Mouse (Mus musculus): ENCODE results near the gene U2surp.

U2surp gene

DNA sequence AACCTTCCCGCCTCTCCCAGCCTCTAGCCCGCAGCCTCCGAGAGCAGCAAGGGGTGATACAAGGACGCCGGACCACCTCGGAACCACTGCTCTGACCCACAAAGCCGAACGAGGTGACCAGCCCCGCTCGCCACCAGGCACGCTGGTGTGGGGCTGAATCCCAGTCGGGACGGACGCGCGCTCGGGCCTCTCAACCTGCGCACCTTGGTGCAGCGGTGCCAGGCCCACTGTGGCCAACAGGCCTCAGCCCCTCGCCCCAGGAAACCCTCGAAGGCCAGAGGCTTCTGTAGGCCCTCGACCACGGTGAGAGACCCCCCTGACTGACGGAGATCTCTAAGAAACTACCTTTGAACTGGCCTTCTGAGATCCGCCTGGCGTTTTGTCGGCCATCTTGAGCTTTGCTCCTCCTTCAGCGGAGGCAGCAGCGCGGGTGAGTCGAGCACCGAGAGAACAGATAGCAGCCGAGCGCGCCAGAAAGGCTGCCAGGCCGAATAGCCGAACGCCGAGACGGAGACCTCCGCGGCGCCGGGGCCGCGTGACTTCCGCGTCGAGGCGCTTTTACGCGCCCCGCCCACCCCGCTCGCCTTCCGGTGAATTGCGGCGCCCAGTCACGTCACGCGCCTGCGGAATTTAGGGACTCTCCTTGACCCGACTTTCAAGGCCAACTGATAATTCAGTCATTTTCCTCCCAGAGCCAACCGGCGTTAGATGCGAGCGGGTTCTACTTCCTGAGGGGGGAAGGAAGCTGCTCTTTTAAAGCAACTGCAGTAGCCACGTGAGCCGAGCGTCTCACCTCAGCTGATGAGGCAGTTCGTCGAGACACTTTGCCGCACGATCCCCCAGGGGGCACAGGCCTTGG is at the start of gene U2surp:
Gene U2surp (minus strand): TSS at position 525 of the 859 bp plus-strand sequence.
- DNase-seq (ENCODE audit: low read depth, low spot score): peak; percentile 97
- Histone ChIP-seq H3K27me3 (ENCODE audit: control insufficient read depth, insufficient read depth, low read length, poor library complexity, severe bottlenecking) (no peaks in the 10 kb centered on the region), H3K36me3 (ENCODE audit: control insufficient read depth, insufficient read depth, low read length, poor library complexity, severe bottlenecking) (no peaks in the 10 kb centered on the region)

DNA sequence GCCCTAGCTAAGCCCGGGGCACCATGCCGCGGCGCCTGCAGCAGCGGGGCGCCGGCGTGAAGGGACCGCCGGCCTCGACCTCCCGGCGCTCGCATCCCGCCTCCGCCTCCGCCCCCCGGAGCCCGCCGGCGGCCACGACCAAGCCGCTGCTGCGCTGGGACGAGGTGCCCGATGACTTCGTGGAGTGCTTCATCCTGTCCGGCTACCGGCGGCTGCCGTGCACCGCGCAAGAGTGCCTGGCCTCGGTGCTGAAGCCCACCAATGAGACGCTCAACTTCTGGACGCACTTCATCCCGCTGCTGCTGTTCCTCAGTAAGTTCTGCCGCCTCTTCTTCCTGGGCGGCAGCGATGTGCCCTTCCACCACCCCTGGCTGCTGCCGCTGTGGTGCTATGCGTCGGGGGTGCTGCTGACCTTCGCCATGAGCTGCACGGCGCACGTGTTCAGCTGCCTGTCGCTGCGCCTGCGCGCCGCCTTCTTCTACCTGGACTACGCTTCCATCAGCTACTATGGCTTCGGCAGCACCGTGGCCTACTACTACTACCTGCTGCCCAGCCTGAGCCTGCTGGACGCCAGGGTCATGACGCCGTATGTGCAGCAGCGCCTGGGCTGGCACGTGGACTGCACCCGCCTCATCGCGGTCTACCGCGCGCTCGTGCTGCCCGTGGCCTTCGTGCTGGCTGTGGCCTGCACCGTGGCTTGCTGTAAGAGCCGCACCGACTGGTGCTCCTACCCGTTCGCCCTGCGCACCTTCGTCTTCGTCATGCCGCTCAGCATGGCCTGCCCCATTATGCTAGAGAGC is 48.3 kb upstream of the U2surp start:
- H3K27me3 ChIP-seq (ENCODE audit: control insufficient read depth, insufficient read depth, low read length, poor library complexity, severe bottlenecking): no peaks in the 10 kb centered on the region
- no peaks in the 10 kb centered on the region for H3K36me3 ChIP-seq (ENCODE audit: control insufficient read depth, insufficient read depth, low read length, poor library complexity, severe bottlenecking)
- no peak for DNase-seq (ENCODE audit: low read depth, low spot score)

DNA sequence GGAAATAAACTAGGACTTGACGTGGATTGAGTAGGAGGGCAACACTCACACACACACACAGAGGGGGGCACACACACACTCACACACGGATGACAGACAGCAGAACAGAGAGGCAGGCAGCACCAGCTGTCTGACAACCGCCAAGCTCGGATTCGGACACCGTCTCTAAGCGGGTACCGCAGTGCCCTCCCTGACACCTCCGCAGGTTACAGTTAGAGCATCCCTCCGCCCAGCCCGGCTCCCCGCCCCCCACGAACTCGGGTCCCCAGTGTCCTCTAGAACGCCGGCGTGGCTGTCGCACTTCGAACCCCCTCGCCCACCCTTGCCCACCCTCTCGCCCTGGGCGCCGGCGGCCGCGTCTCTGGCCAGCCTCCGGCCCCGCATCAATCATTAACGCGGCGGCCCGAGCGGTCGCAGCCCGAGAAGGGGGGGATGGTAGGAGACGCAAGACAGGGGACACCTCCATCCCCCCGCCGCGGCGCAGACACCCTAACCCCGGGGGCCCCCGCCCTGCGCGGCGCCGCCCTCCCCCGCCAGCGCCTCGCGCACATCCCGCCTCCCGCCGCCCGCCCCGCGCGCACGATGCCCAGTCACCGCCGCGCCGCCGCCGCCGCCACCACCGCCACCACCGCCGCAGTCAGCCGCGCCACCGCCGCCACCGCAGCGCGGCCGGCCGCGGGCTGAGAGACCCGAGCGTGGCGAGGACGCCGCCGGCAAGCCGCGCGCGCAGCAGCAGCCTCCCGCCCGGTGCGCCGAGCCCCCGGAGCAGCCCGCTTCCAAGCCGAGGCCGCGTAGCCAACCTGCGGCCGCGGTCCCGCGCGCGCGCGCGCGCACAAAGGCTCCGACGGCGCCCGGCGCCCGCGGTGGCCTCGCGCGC is 47.5 kb upstream of the U2surp start, which contains the start of gene Paqr9:
Gene Paqr9 (plus strand): TSS at position 599 of the 877 bp plus-strand sequence.
- no peak for DNase-seq (ENCODE audit: low read depth, low spot score)
- Histone ChIP-seq H3K27me3 (ENCODE audit: control insufficient read depth, insufficient read depth, low read length, poor library complexity, severe bottlenecking) (no peaks in the 10 kb centered on the region), H3K36me3 (ENCODE audit: control insufficient read depth, insufficient read depth, low read length, poor library complexity, severe bottlenecking) (no peaks in the 10 kb centered on the region)

DNA sequence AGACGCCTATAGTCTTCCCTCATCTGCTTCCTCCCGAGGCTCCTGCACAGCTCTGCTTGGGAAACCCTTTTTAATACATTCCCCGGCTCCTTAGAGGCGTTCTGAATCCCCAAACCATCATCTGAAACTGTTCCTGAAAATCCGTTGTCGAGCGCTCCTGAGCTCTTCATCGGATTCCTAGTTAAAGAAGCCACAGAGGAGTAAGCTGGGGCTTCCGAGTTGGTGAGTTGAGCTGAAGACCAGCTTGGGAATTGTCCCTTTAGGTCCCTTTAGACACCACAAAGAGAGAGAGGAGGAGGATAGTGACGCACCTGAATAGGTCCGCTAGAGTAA is 46.9 kb upstream of the U2surp start:
- Histone ChIP-seq H3K36me3 (ENCODE audit: control insufficient read depth, insufficient read depth, low read length, poor library complexity, severe bottlenecking) (no peaks in the 10 kb centered on the region), H3K27me3 (ENCODE audit: control insufficient read depth, insufficient read depth, low read length, poor library complexity, severe bottlenecking) (no peaks in the 10 kb centered on the region)
- DNase-seq (ENCODE audit: low read depth, low spot score): no peak

DNA sequence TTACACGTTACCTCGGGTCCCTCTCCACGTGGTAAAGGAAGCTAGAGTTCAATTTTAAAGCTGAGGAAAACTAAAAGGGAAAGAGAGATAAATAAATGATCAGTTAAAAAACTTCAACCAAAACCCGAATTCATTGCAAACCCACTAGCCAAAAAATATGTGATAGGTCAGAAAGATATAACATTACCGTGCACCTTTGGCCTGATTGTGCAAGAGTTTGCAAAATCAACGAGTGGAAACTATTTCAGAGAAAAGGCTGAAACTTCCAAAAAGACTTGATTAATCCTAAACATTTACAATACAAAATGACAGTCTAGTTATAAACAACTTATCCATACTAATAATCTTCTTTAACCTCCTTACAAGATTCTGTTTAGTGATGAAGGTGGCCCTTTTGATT is 45.9 kb upstream of the U2surp start:
- DNase-seq (ENCODE audit: low read depth, low spot score): no peak
- Histone ChIP-seq H3K27me3 (ENCODE audit: control insufficient read depth, insufficient read depth, low read length, poor library complexity, severe bottlenecking) (no peaks in the 10 kb centered on the region), H3K36me3 (ENCODE audit: control insufficient read depth, insufficient read depth, low read length, poor library complexity, severe bottlenecking) (no peaks in the 10 kb centered on the region)

DNA sequence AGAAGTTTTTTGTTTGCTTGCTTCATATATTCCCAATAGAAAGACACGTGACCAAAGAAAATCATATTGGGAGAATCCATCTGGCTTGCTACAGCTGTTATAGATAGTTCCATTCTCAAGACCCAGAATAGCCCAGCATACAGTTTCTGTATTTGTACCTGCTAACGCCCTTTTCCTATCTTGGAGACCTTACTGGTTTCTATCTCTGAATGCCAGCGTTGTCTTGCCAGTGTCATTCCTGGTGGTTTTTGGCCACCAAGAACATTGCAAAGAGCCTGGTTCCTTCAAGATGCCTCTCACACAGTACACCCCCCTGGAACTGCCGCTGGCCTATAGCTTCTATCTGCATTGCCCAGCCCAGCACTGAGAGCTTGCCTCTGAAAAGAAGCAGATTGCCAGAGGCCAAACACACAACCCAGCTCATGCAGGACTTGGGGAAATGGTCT is 44.3 kb upstream of the U2surp start:
- H3K36me3 ChIP-seq (ENCODE audit: control insufficient read depth, insufficient read depth, low read length, poor library complexity, severe bottlenecking): no peaks in the 10 kb centered on the region
- no peak for DNase-seq (ENCODE audit: low read depth, low spot score)
- H3K27me3 ChIP-seq (ENCODE audit: control insufficient read depth, insufficient read depth, low read length, poor library complexity, severe bottlenecking): no peaks in the 10 kb centered on the region

DNA sequence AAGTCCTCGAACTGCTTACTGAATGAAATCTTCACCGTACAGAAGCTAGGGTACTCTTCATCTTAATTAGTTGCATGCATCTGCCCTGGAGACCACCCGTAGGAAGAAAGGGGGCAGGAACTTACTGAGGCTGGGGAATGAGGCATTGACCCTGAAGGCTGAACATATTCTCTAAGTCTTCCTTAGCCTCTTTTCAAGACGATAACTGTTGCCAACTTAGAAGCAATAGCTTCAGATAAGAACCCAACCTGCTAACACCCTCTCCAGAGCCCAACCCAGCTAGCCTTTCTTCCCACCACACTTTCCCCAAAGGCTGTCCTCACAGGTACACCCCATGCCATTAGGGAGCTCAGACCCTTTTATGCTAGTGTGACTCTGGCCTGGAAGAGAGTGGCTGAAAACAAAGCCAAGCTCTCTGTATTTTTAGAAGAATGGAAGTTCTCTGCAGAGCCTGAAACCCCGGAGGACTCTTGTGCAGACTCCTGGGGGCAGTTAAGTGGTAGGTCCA is 43.5 kb upstream of the U2surp start:
- H3K36me3 ChIP-seq (ENCODE audit: control insufficient read depth, insufficient read depth, low read length, poor library complexity, severe bottlenecking): no peaks in the 10 kb centered on the region
- no peaks in the 10 kb centered on the region for H3K27me3 ChIP-seq (ENCODE audit: control insufficient read depth, insufficient read depth, low read length, poor library complexity, severe bottlenecking)
- no peak for DNase-seq (ENCODE audit: low read depth, low spot score)

DNA sequence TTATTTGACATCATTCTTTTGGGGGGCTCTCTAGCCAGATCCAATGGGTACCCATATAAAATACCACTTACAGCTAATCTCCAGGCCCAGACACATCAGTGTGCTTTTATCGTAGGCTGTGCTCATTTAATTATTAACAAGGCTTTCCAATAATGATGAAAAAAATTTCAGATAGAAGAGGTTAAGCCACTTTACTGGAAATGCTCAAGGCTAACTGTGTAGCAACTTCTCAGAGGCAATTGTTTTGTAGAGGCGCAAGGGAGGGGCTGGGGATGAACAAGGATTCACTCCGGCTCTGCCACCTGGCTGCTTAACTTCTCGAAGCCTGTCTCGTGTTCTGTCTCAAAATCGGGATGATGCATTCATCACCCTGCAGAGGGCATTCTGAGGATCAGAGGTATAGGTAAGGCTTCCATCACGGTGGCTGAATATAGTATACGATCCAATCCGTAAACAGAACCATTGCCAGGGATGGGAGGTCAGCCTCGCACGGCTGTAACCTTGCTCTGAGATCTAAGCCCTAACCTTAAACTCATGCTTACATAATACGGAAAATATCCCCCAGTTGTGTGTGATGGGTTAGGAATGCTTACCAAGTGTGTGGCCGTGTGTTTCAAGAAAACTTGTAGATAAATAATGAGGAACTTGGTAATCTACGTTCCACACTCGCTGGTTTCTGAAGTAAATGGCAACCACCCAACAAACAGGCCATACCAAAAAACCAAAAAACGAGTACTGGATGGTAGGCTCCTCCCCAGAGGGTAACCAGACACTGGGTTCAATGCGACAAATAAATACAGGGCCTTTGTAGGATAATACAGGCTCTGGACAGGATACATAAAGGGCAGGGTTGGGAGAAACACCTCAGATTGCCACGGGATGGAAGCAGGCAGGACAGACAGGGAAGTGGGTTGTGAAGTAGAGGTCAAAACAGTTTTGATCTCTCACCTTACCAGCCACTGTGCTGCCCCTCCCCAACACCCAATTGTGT is 42.7 kb upstream of the U2surp start:
- no peaks in the 10 kb centered on the region for H3K27me3 ChIP-seq (ENCODE audit: control insufficient read depth, insufficient read depth, low read length, poor library complexity, severe bottlenecking)
- H3K36me3 ChIP-seq (ENCODE audit: control insufficient read depth, insufficient read depth, low read length, poor library complexity, severe bottlenecking): no peaks in the 10 kb centered on the region
- no peak for DNase-seq (ENCODE audit: low read depth, low spot score)

DNA sequence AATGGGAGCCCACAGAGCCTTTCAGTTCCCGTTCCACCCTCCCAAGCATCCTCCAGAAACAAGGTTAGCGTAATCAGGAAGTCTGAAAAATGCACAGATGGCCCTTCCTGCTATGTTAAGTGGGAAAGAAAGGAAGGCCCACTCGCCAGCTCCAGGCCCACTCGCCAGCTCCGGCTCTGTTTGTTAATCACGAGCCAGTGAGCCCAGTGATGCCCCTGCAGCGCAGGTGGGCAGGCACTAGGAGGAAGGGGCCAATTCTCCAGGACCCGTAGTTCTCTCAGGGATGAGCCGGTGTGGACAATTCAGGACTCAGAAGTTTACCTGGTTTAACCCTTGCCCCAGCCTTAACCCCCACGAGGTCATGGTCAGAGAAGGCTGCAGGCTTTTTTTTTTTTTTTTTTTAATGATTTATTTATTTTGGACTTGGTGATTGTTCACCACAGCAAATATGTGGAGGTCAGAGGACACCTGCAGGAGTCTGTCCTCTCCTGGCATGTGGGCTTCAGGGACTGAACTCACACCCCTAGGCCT is 40.4 kb upstream of the U2surp start:
- Histone ChIP-seq H3K27me3 (ENCODE audit: control insufficient read depth, insufficient read depth, low read length, poor library complexity, severe bottlenecking) (no peaks in the 10 kb centered on the region), H3K36me3 (ENCODE audit: control insufficient read depth, insufficient read depth, low read length, poor library complexity, severe bottlenecking) (no peaks in the 10 kb centered on the region)
- DNase-seq (ENCODE audit: low read depth, low spot score): no peak

DNA sequence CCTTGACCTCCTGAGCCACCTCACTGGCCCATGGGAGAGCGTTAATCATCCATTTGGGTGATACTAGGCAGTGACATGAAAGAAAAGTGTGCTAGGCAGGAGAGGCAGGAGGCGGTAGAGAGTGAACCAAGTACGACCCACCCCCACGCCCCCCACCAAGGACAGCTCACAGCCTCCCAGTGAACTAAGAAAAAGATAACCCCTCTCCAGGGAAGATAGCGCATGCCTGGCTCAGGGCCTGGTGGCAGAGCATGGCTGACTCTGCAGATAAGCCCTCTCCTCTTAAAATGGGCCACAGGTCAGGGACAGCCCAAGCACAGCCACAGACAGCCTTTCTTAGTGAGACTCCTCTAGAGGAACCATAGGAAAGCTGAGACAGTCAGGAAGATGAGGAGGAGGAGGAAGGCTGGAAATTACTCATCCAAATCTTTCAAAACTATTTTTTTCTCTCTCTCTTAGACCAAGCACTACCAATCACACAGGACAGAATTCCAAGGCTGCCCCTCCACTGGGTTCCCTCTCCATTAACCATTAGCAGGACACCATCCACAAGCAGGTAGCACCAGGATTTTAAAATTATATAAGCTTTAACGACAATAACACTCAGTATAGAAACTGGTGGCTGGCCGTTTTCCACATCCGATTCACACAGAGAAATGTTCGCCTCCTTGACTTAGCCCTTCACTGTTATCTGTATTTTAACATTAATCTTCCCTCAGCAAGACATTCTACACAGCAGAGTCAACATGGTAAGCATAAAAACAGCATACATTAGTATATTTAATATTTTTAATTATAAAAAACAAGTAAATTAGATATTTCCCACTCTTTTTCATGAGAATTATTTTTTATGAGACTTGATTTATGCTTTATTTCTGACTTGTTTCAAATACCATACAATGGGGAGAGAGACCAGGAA is 39.3 kb upstream of the U2surp start:
- Histone ChIP-seq H3K36me3 (ENCODE audit: control insufficient read depth, insufficient read depth, low read length, poor library complexity, severe bottlenecking) (no peaks in the 10 kb centered on the region), H3K27me3 (ENCODE audit: control insufficient read depth, insufficient read depth, low read length, poor library complexity, severe bottlenecking) (no peaks in the 10 kb centered on the region)
- DNase-seq (ENCODE audit: low read depth, low spot score): no peak

DNA sequence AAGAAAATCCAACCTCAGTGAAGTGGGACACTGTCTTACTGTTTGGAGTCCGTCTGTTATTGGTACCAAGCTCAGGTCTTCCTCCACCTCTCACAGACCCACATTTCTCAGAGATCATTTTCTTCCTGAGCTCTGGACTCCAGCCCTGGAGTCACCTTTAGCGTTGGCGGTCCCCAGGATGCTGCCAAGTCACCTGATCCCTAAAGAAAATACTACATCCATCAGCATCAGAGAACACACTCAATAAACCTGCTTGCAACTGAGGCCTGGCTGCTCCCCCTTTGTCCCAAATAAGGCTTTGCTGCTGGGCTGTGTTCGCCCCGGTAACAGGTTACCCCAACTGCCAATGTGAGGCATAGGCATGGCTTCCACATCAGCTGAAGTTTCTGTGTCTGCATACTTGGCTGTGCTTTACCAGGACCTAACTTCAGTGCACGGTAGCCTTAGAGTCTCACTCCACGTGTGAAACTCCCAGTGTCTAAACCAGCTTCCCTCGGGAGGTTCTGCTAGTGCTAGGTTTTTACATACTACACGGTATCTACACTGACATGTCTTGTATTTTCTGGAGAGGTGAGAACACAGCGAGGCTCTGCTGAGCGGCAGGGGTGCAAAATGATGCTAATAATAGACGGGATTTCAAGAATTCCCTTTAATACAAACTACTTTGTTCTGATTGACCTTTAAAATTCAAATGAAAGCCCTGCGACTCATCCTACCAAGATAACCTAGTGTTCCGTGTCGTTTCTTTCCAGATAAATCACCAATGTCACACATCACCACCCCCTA is 38.0 kb upstream of the U2surp start:
- Histone ChIP-seq H3K36me3 (ENCODE audit: control insufficient read depth, insufficient read depth, low read length, poor library complexity, severe bottlenecking) (no peaks in the 10 kb centered on the region), H3K27me3 (ENCODE audit: control insufficient read depth, insufficient read depth, low read length, poor library complexity, severe bottlenecking) (no peaks in the 10 kb centered on the region)
- DNase-seq (ENCODE audit: low read depth, low spot score): no peak

DNA sequence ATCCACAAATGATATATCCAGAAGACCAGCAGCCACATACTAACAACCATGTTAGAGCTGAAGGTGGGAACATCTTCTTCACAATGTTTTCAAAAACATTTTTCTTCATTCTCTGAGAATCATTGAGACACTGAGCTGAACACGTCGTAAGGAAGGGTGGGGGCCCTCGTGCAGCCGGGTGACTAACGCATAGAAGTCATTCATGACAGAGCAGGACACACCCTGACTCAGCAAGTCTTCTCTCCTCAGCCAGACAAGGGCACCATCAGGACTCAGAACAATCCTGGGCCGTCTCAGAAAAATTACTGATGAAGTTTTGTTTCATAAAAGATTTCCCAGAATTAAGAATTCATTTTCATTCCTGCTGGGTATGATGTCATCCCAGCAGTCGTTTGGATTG is 34.9 kb upstream of the U2surp start:
- Histone ChIP-seq H3K36me3 (ENCODE audit: control insufficient read depth, insufficient read depth, low read length, poor library complexity, severe bottlenecking) (no peaks in the 10 kb centered on the region), H3K27me3 (ENCODE audit: control insufficient read depth, insufficient read depth, low read length, poor library complexity, severe bottlenecking) (no peaks in the 10 kb centered on the region)
- DNase-seq (ENCODE audit: low read depth, low spot score): no peak

Data from splenic B cell, adult 2 months (primary cell).